Mouse (Mus musculus): ENCODE data around the gene Mup16.
"Not testable (repeated sequence)": the region's sequence is repeated elsewhere in the genome, so short reads cannot be mapped to it uniquely, and the experiment has no call there.

The Mup16 gene

GRCm38 (mm10) chr4:61519431-61519830, at the start of gene Mup16:
TSS of gene Mup16 (minus strand) at chr4:61519531.
- DNase-seq: not testable (repeated sequence)

GRCm38 (mm10) chr4:61555887-61556286, 36.6 kb upstream of the Mup16 start:
- peak; percentile 3 for DNase-seq

All from lung, postnatal 36 days (tissue).